Mouse (Mus musculus) layer of hippocampus, adult 9-11 months (tissue): ENCODE data around the gene Tox3.

Experiments used
- DNase-seq: peaks from one replicate; pipeline ENCODE4 v3.0.0; 2022

The Tox3 gene

GRCm38 (mm10) chr8:90224172-90224571 is 124.0 kb downstream of the Tox3 start:
- DNase-seq: no peak

- no peak for DNase-seq
These were observed 138.8 kb downstream of the Tox3 start for GRCm38 (mm10) chr8:90209105-90210037.
